In genomic region chr2:77913628-77914027, GRCm38 (mm10) we compare ENCODE assay signal across 29 mouse cellular contexts. TPM values are rescaled to one million over a fixed set of nuclear protein-coding genes. Genes with fewer than 3 reads are reported as not detected.
DNase-seq lines count a peak whose midpoint lies in the region; ATAC-seq and TF ChIP-seq lines count a peak whose summit lies in the region.
"Had no signal": no experiment of that assay in that cellular context is flagged by ENCODE, and none has a peak within 500 bp of the region (broad histone marks: within the 10 kb centered on the region; RNA-seq: fewer than 3 reads in every experiment).

No protein-coding gene starts in this region.

- no peak overlapping the region for H3K4me3 ChIP-seq in layer of hippocampus, adult 2 months
- no peak overlapping the region for H3K4me3 ChIP-seq in midbrain, postnatal 0 days (ENCODE audit: low read depth, low read length)
- H3K4me3 ChIP-seq: embryonic facial prominence, embryonic 13.5 days; erythroblast, embryonic 14.5 days; heart, embryonic 10.5 days; heart, embryonic 15.5 days; limb, embryonic 12.5 days; liver, embryonic 15.5 days; lung, embryonic 15.5 days; midbrain, embryonic 10.5 days; midbrain, embryonic 15.5 days had no signal

- no peak overlapping the region for H3K9ac ChIP-seq in midbrain, postnatal 0 days (replicated peaks; ENCODE audit: low read length, poor library complexity, severe bottlenecking)
- H3K9ac ChIP-seq: embryonic facial prominence, embryonic 13.5 days; heart, embryonic 15.5 days; limb, embryonic 12.5 days; liver, embryonic 15.5 days; lung, embryonic 15.5 days; midbrain, embryonic 15.5 days had no signal

- peak; percentile 42 to 53 for DNase-seq in layer of hippocampus, adult 2 months (ENCODE audit: low spot score in 2 of 2)
- no peak for DNase-seq in layer of hippocampus, postnatal 14 days (ENCODE audit: low spot score in 2 of 2)
- DNase-seq in brain, adult 2 months (ENCODE audit: low read depth, low spot score) = peak; percentile 81
- DNase-seq in cerebellum, adult 11-12 months = peak; percentile 46
- DNase-seq in cerebellum, postnatal 25 days = peak; percentile 35 to 56
- DNase-seq in adrenal gland, adult (ENCODE audit: inconsistent age in 2 of 2, low spot score in 1 of 2) = no peak
- DNase-seq in midbrain, postnatal 0 days (ENCODE audit: low spot score) = no peak
- DNase-seq: adrenal gland, adult 8-10 months; embryo, embryonic 11 days; gastrocnemius, postnatal 10 days; kidney, adult 2 months; kidney, postnatal 36 days; right cerebral cortex, postnatal 4 days; thymus, adult 18-20 months; thymus, postnatal 25 days had no signal

- no peak for ATAC-seq in midbrain, postnatal 0 days (ENCODE audit: low FRiP score)
- ATAC-seq: activated CD4-positive, CD25-positive, alpha-beta regulatory T cell, adult 4 months; forebrain, embryonic 16.5 days; hindbrain, embryonic 16.5 days; midbrain, embryonic 15.5 days had no signal

- H3K4me2 ChIP-seq in midbrain, postnatal 0 days (ENCODE audit: low read depth, low read length, poor library complexity, severe bottlenecking) = no peak overlapping the region
- H3K4me2 ChIP-seq: embryonic facial prominence, embryonic 13.5 days; heart, embryonic 15.5 days; limb, embryonic 12.5 days; liver, embryonic 15.5 days; lung, embryonic 15.5 days; midbrain, embryonic 15.5 days had no signal

- no peak overlapping the region for H3K27ac ChIP-seq in layer of hippocampus, adult 2 months
- H3K27ac ChIP-seq in midbrain, postnatal 0 days (ENCODE audit: low read depth, low read length) = no peak overlapping the region
- H3K27ac ChIP-seq: embryonic facial prominence, embryonic 13.5 days; heart, embryonic 10.5 days; heart, embryonic 15.5 days; limb, embryonic 12.5 days; liver, embryonic 15.5 days; lung, embryonic 15.5 days; midbrain, embryonic 10.5 days; midbrain, embryonic 15.5 days; stomach, postnatal 0 days had no signal

- H3K4me1 ChIP-seq in midbrain, postnatal 0 days (ENCODE audit: insufficient read depth, low read length) = no peaks in the 10 kb centered on the region
- H3K4me1 ChIP-seq: embryonic facial prominence, embryonic 13.5 days; heart, embryonic 10.5 days; heart, embryonic 15.5 days; liver, embryonic 15.5 days; lung, embryonic 15.5 days; midbrain, embryonic 10.5 days; midbrain, embryonic 15.5 days had no signal

- no peaks in the 10 kb centered on the region for H3K27me3 ChIP-seq in midbrain, postnatal 0 days (ENCODE audit: insufficient read depth, low read length)
- H3K27me3 ChIP-seq: CH12.LX; embryonic facial prominence, embryonic 13.5 days; heart, embryonic 15.5 days; limb, embryonic 12.5 days; liver, embryonic 15.5 days; lung, embryonic 15.5 days; midbrain, embryonic 15.5 days had no signal

- peaks cover 26% of the 10 kb centered on the region; the same call in 1 of the 2 replicates for H3K36me3 ChIP-seq in midbrain, postnatal 0 days (ENCODE audit: insufficient read depth, low read length)

- no peak for TF ChIP-seq CTCF in layer of hippocampus, adult 2 months (conservative IDR thresholded peaks at IDR 0.05)
- TF ChIP-seq CTCF in midbrain, postnatal 0 days (IDR thresholded peaks at IDR 0.05) = no peak

- WGBS in midbrain, postnatal 0 days = 94% methylated on average over 2 of the region's 2 CpGs

- no peaks in the 10 kb centered on the region for H3K9me3 ChIP-seq in midbrain, postnatal 0 days (ENCODE audit: low read length)
- H3K9me3 ChIP-seq: embryonic facial prominence, embryonic 13.5 days; heart, embryonic 10.5 days; heart, embryonic 15.5 days; limb, embryonic 12.5 days; liver, embryonic 15.5 days; lung, embryonic 15.5 days; midbrain, embryonic 10.5 days; midbrain, embryonic 15.5 days had no signal

RNA-seq across cellular contexts. Expression of gene Cwc22, which starts 32.5 kb away (rescaled TPM):
- 10 to 100 TPM; 26.7 to 29.7 TPM for total RNA-seq in layer of hippocampus, adult 2 months (2021)
- total RNA-seq in layer of hippocampus, postnatal 14 days (2021) = 10 to 100 TPM; 23.1 to 27.4 TPM
- 11.8 and 12.7 TPM in 2 replicates for total RNA-seq in midbrain, postnatal 0 days (2014; rRNA removed)
- polyA plus RNA-seq in midbrain, postnatal 0 days (2015; fragmentation: Nextera tagmentation; extraction: Ambion mirVana) = 9.4 TPM in 2 replicates

Comparison
In these comparisons a context has a peak if more than half of its experiments do, and no peak if none do; other contexts are left out.
1. DNase-seq: peak in layer of hippocampus, adult 2 months (2 of 2), brain, adult 2 months (single experiment), cerebellum, adult 11-12 months (single experiment) and cerebellum, postnatal 25 days (2 of 2); none in layer of hippocampus, postnatal 14 days (0 of 2), adrenal gland, adult (0 of 2) and midbrain, postnatal 0 days (single experiment).